Mouse (Mus musculus) stomach, postnatal 0 days (tissue): ENCODE data around the gene Me3.

Experiments used
- CTCF ChIP-seq: IDR thresholded peaks from 2 replicates; pipeline ENCODE4 v1.5.1; 2016; ENCODE audit warnings: antibody characterized with exemption, low read depth, mild to moderate bottlenecking, moderate library complexity
- EP300 ChIP-seq: optimal IDR thresholded peaks from 2 replicates; pipeline ENCODE3; 2016; ENCODE audit warnings: antibody characterized with exemption

GRCm38 (mm10) chr7:89647864-89648263 lies 15.7 kb downstream of the Me3 start:
- TF ChIP-seq CTCF (no peak), EP300 (no peak)
